Mouse (Mus musculus) spleen, adult 2 months (tissue): ENCODE measurements at regions not wholly inside any gene's neighbourhood (a gene's known extent, or its start where the extent isn't known, plus 50 kb on each side); places are given as distances from the start of the nearest gene placed in this dataset.
A peak's percentile ranks its signal among the peaks of the same experiment; 100 is the strongest.

Source experiments
- DNase-seq, 2 experiments: peaks; one replicate each; pipeline versions ENCODE4 v3.0.0 to v3.0.0-alpha.2; 2012 to 2021; ENCODE audit warnings: low spot score in 2 of 2, low read depth in 1 of 2
- H3K27ac ChIP-seq: fragments of 200-500 bp; 2 replicates; pipeline ENCODE4 v1.5.1; 2012; ENCODE audit warnings: low read length, inconsistent platforms; ENCODE audit not compliant: insufficient read depth
- H3K27me3 ChIP-seq: fragments of 200-500 bp; 2 replicates; pipeline ENCODE4 v1.6.1; 2012; ENCODE audit warnings: mild to moderate bottlenecking, moderate library complexity, low read length, inconsistent platforms; ENCODE audit not compliant: control insufficient read depth, insufficient read depth
- H3K36me3 ChIP-seq: fragments of 200-500 bp; 2 replicates; pipeline ENCODE4 v1.6.1; 2012; ENCODE audit warnings: mild to moderate bottlenecking, low read length, inconsistent platforms; ENCODE audit not compliant: control insufficient read depth, insufficient read depth
- H3K4me1 ChIP-seq: fragments of 200-500 bp; 2 replicates; pipeline ENCODE4 v1.6.1; 2011; ENCODE audit warnings: inconsistent platforms; ENCODE audit not compliant: control insufficient read depth, insufficient read depth, insufficient read length
- H3K4me3 ChIP-seq: fragments of 200-500 bp; 2 replicates; pipeline ENCODE4 v1.5.1; 2011; ENCODE audit warnings: mild to moderate bottlenecking, inconsistent platforms; ENCODE audit not compliant: insufficient read depth, insufficient read length; ENCODE audit errors: extremely low read depth
- CTCF ChIP-seq: fragments of 200-500 bp; IDR thresholded peaks from 2 replicates; pipeline ENCODE4 v1.5.1; 2011; ENCODE audit warnings: mild to moderate bottlenecking, inconsistent platforms; ENCODE audit not compliant: insufficient read depth, insufficient read length, insufficient replicate concordance; ENCODE audit errors: extremely low read depth
- POLR2A ChIP-seq: fragments of 200-500 bp; IDR thresholded peaks from 2 replicates; pipeline ENCODE4 v1.6.1; 2011; ENCODE audit warnings: low read depth, low read length, inconsistent platforms
- WGBS: fragments of 180-500 bp; shearing (Covaris S2); methylation state at CpG from one replicate; pipeline ENCODE4 v1.1.7; 2018; 5-methylcytosine and 5-hydroxymethylcytosine counted together

- no peak overlapping the region for H3K27ac ChIP-seq
- no peaks in the 10 kb centered on the region for H3K36me3 ChIP-seq
- H3K4me1 ChIP-seq: 0 out of 2 replicates have a peak, but pooled peaks cover 2% of the 10 kb centered on the region
- TF ChIP-seq CTCF (no peak), POLR2A (no peak)
- 79% methylated on average over 2 of the region's 2 CpGs for WGBS
- no peaks in the 10 kb centered on the region for H3K27me3 ChIP-seq
- no peak for DNase-seq
- no peak overlapping the region for H3K4me3 ChIP-seq
These were observed 268.0 kb downstream of the Gm11232 start for GRCm38 (mm10) chr4:71489788-71490187.

- WGBS: 29% methylated on average over 2 of the region's 2 CpGs
- Histone ChIP-seq H3K4me3 (0 out of 2 replicates have a peak overlapping the region, but pooled peaks have one; percentile 2), H3K4me1 (0 out of 2 replicates have a peak, but pooled peaks cover 2% of the 10 kb centered on the region), H3K27me3 (no peaks in the 10 kb centered on the region), H3K27ac (peak overlapping the region; percentile 59), H3K36me3 (no peaks in the 10 kb centered on the region)
- no peak for TF ChIP-seq CTCF
- TF ChIP-seq POLR2A: no peak
- peak; percentile 30 to 36 for DNase-seq
These were observed 269.1 kb downstream of the Gm11232 start for GRCm38 (mm10) chr4:71488663-71489161.

GRCm38 (mm10) chr4:71488059-71488458 lies 269.7 kb downstream of the Gm11232 start:
- no peak for DNase-seq
- Histone ChIP-seq H3K27ac (no peak overlapping the region), H3K27me3 (no peaks in the 10 kb centered on the region), H3K4me3 (no peak overlapping the region), H3K36me3 (no peaks in the 10 kb centered on the region), H3K4me1 (0 out of 2 replicates have a peak, but pooled peaks cover 2% of the 10 kb centered on the region)
- TF ChIP-seq CTCF: no peak
- no peak for TF ChIP-seq POLR2A
- WGBS: 98% methylated on average over 9 of the region's 9 CpGs

GRCm38 (mm10) chr4:71480960-71481359 lies 276.8 kb downstream of the Gm11232 start:
- Histone ChIP-seq H3K36me3 (no peaks in the 10 kb centered on the region), H3K27ac (no peak overlapping the region), H3K4me1 (no peaks in the 10 kb centered on the region), H3K27me3 (no peaks in the 10 kb centered on the region), H3K4me3 (no peak overlapping the region)
- no peak for DNase-seq
- WGBS: 78% methylated on average over 2 of the region's 2 CpGs
- TF ChIP-seq CTCF: no peak
- TF ChIP-seq POLR2A: no peak

GRCm38 (mm10) chr4:71470580-71470979 lies 287.2 kb downstream of the Gm11232 start:
- Histone ChIP-seq H3K36me3 (no peaks in the 10 kb centered on the region), H3K27me3 (no peaks in the 10 kb centered on the region), H3K4me3 (no peak overlapping the region), H3K4me1 (no peaks in the 10 kb centered on the region), H3K27ac (no peak overlapping the region)
- no peak for TF ChIP-seq CTCF
- DNase-seq: no peak

GRCm38 (mm10) chr4:71454811-71455210 lies 303.0 kb downstream of the Gm11232 start:
- Histone ChIP-seq H3K4me3 (no peak overlapping the region), H3K36me3 (no peaks in the 10 kb centered on the region), H3K27ac (no peak overlapping the region), H3K27me3 (no peaks in the 10 kb centered on the region), H3K4me1 (no peaks in the 10 kb centered on the region)
- DNase-seq: no peak
- WGBS: 77% methylated on average over 3 of the region's 3 CpGs
- TF ChIP-seq CTCF (no peak), POLR2A (no peak)

- DNase-seq: no peak
These were observed 304.3 kb downstream of the Gm11232 start for GRCm38 (mm10) chr4:71453499-71453898.

More at GRCm38 (mm10) chr4:71453499-71453898, 304.3 kb downstream of the Gm11232 start:
- no peak overlapping the region for H3K27ac ChIP-seq
- WGBS: 91% methylated on average over 3 of the region's 3 CpGs
- H3K27me3 ChIP-seq: no peaks in the 10 kb centered on the region
- no peaks in the 10 kb centered on the region for H3K36me3 ChIP-seq
- no peak overlapping the region for H3K4me3 ChIP-seq
- no peaks in the 10 kb centered on the region for H3K4me1 ChIP-seq
- TF ChIP-seq CTCF (no peak), POLR2A (no peak)
